Mouse (Mus musculus) cerebellum, postnatal 4 days (tissue): Measurements from ENCODE around the gene Ccdc103.

Experiments
- DNase-seq, 2 experiments: peaks; one replicate each; pipeline ENCODE4 v3.0.0; 2022; ENCODE audit warnings: low spot score in 2 of 2, mixed read lengths in 1 of 2

Gene Ccdc103

GRCm38 (mm10) chr11:102890096-102890495, 9.1 kb downstream of the Ccdc103 start:
- DNase-seq: no peak

GRCm38 (mm10) chr11:102893015-102893651, 12.1 kb downstream of the Ccdc103 start:
- peak in 1 of 2 experiments; percentile 61 for DNase-seq

- DNase-seq: no peak
These were observed 13.7 kb downstream of the Ccdc103 start for GRCm38 (mm10) chr11:102894716-102895115.

- DNase-seq: no peak
These were observed 14.8 kb downstream of the Ccdc103 start for GRCm38 (mm10) chr11:102895779-102896178.

GRCm38 (mm10) chr11:102896641-102897040, 15.6 kb downstream of the Ccdc103 start:
- DNase-seq: peak in 1 of 2 experiments; percentile 35

GRCm38 (mm10) chr11:102898408-102898807, 17.4 kb downstream of the Ccdc103 start:
- peak; percentile 45 to 80 for DNase-seq

GRCm38 (mm10) chr11:102900763-102901162, 19.8 kb downstream of the Ccdc103 start, which contains the start of gene Gfap:
Gene Gfap, minus strand, starts transcription at chr11:102900912.
- peak; percentile 82 to 89 for DNase-seq

- DNase-seq: no peak
These were observed 20.2 kb downstream of the Ccdc103 start for GRCm38 (mm10) chr11:102901199-102901598.

- DNase-seq: no peak
These were observed 21.1 kb downstream of the Ccdc103 start for GRCm38 (mm10) chr11:102902107-102902506.

GRCm38 (mm10) chr11:102903654-102904053, 22.6 kb downstream of the Ccdc103 start:
- no peak for DNase-seq

- DNase-seq: no peak
These were observed 30.4 kb downstream of the Ccdc103 start for GRCm38 (mm10) chr11:102911376-102911775.

GRCm38 (mm10) chr11:102915380-102915779, 34.4 kb downstream of the Ccdc103 start:
- DNase-seq: no peak

GRCm38 (mm10) chr11:102918077-102918476, 37.1 kb downstream of the Ccdc103 start:
- no peak for DNase-seq

- no peak for DNase-seq
These were observed 40.5 kb downstream of the Ccdc103 start for GRCm38 (mm10) chr11:102921491-102921890.

- DNase-seq: peak; percentile 91 to 95
These were observed 43.8 kb downstream of the Ccdc103 start, which contains the start of gene Kif18b for GRCm38 (mm10) chr11:102924557-102925350. Gene Kif18b, minus strand, starts transcription at chr11:102925124.

GRCm38 (mm10) chr11:102925351-102925717, 44.3 kb downstream of the Ccdc103 start:
- no peak for DNase-seq

GRCm38 (mm10) chr11:102930672-102931071, 49.7 kb downstream of the Ccdc103 start:
- DNase-seq: no peak
